Mouse (Mus musculus): ENCODE data around the gene Cdh12.
"Not testable (repeated sequence)": the region's sequence is repeated elsewhere in the genome, so short reads cannot be mapped to it uniquely, and the experiment has no call there.

The Cdh12 gene

DNA sequence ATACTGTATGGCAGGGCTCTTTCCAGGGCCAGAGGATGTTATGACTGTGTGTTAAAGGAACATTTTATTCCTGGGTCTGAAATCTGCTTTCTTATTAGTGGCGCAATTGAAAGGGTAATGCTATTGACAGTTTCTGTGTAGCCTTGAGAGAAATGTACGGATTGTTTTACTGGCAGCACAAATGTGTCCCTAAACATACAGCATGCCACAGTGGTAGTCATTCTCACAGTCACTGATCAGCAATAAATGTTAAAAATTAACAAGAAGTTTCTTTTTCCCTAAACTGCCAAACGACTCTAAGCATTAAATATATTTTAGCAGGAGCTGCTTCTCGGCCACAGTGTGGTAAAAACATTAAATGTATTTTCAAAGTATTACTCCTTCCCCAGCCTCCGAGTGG lies 926.4 kb downstream of the Cdh12 start:
- in situ Hi-C loops (cut with MboI, MseI): no loop called here

DNA sequence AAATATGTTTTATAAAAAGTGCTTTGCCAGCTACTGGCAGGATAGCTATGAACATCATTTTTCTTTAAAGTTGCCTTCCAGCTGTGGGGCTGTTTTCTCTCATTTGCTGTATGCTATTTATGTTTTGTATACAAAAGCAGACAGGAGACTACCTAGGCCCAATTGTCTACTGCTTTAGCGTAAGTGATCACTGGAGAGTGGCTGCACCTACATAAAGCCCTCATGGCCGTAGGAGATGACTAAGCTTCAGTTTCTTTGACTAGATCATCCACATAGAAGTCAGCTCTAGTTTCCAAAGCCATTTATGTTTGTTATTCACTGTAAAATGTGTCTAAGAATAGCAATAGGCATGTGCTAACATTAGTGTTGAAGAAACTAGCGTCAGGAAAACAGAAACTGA lies 926.8 kb downstream of the Cdh12 start:
- in situ Hi-C loops (cut with MboI, MseI): no loop called here

DNA sequence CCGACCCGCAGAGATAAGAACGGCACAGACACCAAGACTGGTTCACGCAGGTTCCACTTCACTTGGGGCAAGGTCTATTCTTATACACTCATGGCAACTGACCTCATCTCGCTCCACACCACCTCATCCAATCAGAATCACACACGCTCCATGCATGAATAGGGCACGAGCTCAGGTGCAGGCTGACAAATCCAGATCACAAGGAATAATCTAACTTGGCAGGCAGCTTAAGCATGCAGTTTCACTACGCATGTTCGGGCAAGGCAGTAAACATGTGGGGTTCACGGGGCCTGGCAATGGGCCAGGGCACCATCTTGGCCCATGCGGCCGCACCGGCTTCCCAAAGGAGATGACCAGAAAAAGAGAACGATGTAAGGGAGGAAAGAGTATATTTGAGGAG lies 942.4 kb downstream of the Cdh12 start:
- in situ Hi-C loops (cut with MboI, MseI): not testable (repeated sequence)

DNA sequence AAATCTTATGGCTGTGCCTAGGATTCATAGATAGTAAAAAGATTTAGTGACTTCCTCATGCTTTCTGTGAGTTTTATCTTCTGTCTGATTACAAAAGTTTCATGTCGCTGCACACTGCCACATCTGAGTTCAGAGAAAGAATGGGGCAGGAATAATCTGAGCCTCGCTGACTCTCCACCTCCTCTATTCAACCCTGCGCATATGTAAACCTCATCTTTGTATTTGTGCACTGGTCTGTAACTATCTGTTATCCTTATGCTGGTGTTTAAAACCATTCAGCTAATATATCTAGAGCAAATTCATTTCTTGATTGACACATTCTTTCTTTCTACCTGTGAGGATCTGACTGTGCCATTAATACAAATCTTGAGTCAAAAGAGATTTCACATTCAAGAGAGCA lies 944.0 kb downstream of the Cdh12 start:
- in situ Hi-C loops (cut with MboI, MseI): no loop called here

DNA sequence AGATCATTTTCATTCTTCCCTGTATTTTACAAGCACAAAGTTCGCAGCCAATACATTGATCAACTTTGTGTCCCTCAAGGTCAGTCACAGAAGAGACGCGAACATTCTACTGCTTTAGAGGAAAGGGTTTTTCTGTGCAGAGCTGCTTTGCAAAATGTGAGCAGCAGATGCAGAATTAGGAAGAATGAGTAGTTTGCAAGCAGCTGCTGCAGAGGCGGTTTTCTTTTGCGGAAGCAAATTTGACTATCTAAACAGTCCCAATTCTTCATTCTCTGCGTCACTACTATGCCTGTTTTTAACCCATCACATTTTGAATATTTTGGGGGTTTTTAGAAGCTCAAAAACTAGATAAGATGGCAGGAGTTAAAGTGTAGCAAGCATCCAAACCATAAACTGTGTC lies 956.1 kb downstream of the Cdh12 start:
- in situ Hi-C loops (cut with MboI, MseI): no loop called here

DNA sequence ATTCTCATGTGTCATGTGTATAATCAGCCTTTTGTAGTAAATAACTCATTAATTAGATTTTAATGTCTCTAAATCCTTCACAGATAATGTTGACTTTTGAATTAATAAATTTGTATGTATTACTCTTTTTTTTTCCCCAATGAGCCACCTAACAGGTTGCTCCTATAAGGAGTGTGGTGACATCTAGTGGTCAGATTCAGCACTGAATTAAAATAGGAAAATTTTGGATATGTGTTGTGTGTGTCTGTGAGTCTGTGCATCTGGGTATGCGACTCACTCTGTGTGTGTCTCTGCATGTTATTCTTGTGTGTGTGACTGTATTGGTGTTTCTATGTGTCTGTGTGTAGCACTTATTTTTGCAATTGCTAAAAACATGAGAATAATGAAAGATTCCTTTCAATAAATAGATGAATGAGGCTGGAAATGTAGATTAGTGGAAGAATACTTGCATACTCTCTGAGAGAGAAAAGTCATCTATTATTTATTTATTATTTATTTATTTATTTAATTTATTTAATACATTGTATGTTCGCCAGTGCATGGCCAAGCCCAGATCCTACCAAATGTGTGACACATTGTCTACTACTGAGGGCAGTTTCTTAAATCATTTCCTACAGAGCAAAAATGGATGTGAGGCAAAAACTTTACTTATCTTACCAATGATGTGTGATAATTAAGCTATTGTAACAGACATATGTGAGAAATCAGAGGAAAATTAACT lies 958.4 kb downstream of the Cdh12 start:
- in situ Hi-C loops (cut with MboI, MseI): no loop called here

DNA sequence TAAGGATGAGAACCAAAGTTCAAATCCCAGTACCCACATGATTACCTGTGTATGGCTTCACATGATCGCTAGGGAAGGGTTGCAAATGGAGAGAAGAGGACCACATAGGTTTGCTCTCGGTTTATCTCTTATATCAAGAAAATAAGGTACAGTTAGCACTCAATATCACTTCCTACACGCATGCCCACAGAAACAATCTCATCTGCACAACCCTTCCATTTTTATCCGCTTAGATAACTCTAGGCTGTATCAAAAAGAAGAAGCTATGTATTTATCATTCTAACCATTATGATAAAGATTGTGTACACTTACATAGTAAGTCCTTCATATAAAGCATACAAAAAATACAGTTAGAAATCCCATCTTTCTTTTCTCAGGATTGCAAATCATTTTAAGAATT lies 988.3 kb downstream of the Cdh12 start:
- in situ Hi-C loops (cut with MboI, MseI): no loop called here

DNA sequence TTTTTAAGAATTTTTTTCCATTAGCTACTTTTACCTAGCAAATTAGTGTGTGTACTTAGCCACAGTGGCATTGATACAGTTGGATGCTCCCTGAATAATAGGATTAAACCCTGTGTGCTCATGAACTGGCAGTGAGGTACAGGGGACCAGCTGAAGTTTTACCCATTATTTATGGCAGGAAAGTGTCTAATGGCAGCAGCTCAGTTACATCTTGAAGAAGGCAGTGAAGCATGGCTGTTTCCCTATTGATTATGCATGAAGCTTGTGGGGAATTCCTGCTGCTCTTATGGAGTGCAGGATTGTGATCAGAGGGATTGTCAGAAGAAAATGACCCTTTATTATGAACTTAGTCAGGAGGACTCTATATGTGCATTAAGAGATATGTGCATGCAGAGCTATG lies 988.9 kb downstream of the Cdh12 start:
- in situ Hi-C loops (cut with MboI, MseI): no loop called here

DNA sequence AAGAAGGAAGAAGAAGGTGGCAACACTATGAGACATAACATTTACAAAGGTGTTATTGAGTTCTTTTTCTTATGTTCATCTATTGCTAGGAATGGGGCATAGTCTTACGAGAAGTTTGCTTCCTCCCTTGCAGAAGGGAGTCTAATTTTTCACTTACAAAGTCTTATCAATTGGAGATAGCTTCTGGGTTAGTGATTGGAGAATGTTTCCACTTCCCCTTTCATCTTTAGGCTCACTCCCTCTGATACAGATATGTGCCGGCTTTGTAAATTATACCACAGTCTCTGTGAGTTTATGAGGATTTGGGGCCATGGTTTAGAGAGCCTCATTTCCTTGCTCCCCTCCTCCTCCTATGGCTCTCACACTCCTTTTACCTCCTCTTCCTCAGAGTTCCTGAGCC lies 1009.0 kb downstream of the Cdh12 start:
- in situ Hi-C loops (cut with MboI, MseI): no loop called here

DNA sequence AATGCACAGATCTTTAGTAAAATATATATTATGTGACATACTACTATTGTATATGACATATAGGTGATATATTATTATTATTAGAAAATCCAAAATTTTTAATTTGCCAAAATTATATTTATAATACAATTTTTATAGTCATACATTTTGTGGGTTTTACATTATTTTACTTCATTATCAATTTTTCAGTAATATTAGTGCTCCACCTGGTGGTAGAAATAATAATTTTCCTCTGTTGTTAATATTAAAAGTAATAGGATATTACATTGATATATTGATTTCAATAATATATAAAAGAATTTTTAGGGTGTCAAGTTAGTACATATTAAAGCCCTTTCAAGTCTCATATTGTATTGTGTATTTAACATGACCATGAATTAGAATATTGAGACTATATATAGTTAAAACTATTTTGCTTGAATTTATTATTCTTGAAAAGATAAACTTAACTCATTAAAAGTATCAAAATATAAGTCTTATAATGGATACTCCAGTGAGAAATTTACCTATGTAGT lies 1070.3 kb downstream of the Cdh12 start:
- in situ Hi-C loops (cut with MboI, MseI): no loop called here

DNA sequence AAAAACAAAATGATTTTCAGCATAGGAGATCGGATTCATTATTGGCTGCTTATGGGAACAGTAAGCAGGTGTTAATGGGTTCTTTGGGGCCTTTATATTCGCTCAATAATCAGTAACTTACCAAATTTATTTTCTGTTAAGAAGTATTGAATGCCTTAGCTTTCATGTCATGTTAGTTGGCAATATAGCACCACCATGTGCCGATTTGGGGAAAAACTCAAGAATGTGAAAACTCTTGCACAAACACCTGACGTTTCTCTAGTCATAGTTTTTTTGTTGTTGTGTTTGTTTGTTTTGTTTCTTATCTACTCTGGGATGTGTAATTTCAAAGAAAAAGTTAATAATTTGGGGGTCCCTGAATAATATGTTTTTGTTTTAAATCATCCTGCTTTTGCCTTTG lies 1081.7 kb downstream of the Cdh12 start:
- in situ Hi-C loops (cut with MboI, MseI): no loop called here

DNA sequence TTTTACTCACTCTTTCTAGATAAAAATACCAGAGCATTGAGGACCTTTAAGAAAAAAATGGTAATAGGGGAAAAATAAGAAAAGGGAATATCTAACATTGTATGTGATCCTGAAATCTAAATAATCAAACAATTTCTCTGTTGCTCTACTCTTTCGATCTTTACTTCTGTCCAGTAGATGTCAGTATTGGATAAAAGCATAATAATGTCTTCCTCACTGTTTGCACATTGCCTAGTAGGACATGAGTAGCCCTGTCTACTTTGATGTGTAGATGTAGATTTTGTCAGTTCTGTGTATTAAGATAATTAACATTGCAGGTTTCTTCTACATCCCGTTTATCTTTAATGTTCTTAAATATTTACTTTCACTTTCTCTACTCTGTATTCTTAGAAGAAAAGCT lies 1087.8 kb downstream of the Cdh12 start:
- in situ Hi-C loops (cut with MboI, MseI): no loop called here

DNA sequence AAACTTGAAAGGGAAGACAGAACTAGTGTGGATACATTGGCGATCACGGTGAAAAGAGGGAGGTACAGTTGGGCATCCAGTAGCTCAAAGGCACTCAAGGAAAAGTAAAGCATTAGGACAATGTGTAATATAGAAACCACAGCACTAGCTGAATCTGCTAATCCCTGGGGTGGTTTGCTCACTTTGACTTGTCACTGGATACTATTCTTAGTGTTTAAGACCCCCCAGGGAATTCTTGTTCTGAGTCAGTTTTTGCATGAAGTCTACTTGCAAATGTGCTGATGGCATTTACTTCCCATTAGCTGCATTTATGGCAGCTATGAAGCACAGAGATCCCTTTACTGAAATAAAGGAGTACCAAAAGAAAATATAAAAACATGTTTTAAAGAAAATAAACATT lies 1095.7 kb downstream of the Cdh12 start:
- in situ Hi-C loops (cut with MboI, MseI): no loop called here

DNA sequence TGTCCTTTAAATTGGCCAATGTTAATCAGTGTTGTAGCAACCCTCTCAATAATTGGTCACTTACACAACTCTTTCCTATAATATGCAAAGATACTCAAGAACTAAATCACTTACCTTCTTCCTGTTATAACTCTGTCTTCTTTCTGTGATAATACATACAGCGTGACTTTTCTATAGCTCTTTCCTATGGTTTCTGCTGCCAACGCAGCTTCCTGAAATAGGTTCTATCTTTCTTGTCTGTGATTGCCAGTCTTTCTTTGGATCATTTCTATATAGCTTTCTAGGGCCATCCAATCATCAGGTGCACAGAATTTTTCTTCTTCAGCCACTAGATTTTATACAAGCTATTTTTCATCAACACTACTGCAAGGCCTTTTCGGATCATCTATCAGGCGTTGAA lies 1106.9 kb downstream of the Cdh12 start:
- in situ Hi-C loops (cut with MboI, MseI): no loop called here

DNA sequence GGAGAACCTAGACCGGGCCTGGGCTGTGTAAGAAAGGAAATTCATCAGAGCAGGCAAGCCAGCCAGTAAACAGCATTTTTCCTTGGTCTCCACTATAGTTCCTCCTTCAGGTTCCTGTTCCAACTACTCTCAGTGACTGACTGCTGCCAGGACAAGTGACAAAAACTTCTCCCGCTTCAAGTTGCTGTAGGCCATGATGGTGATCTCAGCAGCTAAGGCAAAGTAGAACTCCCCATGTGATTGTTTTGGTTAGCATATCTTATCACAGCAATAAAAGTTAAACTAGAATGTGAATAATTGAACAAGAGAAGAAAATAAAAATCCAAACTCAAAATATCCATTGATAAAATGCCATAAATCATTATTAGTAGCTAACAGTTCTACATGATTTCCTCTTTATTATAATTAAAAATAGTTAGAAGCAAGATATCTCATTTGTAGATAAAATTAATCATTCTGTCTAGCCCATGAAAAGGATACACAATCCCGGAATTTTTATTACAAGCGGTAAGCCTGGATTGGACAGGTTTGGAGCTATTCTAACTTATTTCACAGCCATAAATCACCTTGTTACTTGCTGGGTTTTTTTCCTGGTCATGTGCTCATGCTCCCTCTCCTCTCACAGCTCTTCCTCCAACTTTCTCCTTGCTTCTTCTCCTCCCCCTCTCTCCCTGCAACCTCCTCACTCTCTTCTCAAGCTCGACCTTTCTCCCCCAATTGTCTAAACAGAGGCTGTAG lies 1117.4 kb downstream of the Cdh12 start:
- in situ Hi-C loops (cut with MboI, MseI): loop anchor here (10.0 kb wide), 1 partner anchor 1322 kb away; no protein-coding TSS in a partner anchor

DNA sequence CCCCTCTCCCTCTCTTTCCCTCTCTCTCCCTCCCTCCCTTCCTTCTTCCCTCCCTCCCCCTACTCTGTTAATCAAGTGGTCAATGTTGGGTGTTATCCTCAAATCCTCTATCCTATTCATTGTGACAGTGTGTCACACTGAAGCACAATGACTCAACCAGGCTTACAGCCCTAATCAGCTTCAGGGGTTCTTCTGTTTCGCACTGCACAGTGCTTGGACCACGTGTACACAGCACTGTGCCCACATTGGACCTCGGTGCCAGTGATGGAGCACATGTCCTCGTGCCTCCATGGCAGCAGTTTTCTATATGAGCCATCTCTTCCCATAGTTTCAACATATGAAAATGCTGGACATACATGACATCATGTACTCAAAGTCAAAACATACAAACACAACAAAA lies 1155.4 kb downstream of the Cdh12 start:
- in situ Hi-C loops (cut with MboI, MseI): no loop called here
